8 mouse cellular contexts compared by ENCODE assay signal in genomic region chr1:106389673-106390072, GRCm38 (mm10).
DNase-seq lines count a peak whose midpoint lies in the region; ATAC-seq and TF ChIP-seq lines count a peak whose summit lies in the region.

No protein-coding gene starts in this region.

- no peak for TF ChIP-seq EP300 in MEL (IDR thresholded peaks at IDR 0.05; ENCODE audit: low read depth in 1 of 2, low read length in 2 of 2)

- peak; percentile 77 for TF ChIP-seq RAD21 in MEL (IDR thresholded peaks at IDR 0.05; ENCODE audit: low read depth, low read length)

- TF ChIP-seq POLR2A in MEL (IDR thresholded peaks at IDR 0.05; ENCODE audit: control insufficient read depth in 1 of 2, insufficient read depth in 1 of 2, low read depth in 1 of 2, low read length in 2 of 2, poor library complexity in 1 of 2), result no peak
- no peak for TF ChIP-seq POLR2A in small intestine, adult 2 months (IDR thresholded peaks at IDR 0.05; ENCODE audit: low read depth, low read length)

- H3K4me1 ChIP-seq in heart, embryonic 12.5 days (replicated peaks), result peaks cover 15% of the 10 kb centered on the region
- no peaks in the 10 kb centered on the region for H3K4me1 ChIP-seq in MEL (ENCODE audit: control insufficient read depth in 1 of 2, insufficient read depth in 2 of 2, low read length in 2 of 2)
- no peaks in the 10 kb centered on the region for H3K4me1 ChIP-seq in intestine, postnatal 0 days (replicated peaks; ENCODE audit: control insufficient read depth, insufficient read depth, low read length)
- H3K4me1 ChIP-seq in small intestine, adult 2 months (ENCODE audit: control insufficient read depth, insufficient read depth, insufficient read length, low read length), result no peaks in the 10 kb centered on the region

- no peak overlapping the region for H3K4me3 ChIP-seq in heart, embryonic 12.5 days
- H3K4me3 ChIP-seq in MEL (ENCODE audit: control insufficient read depth in 1 of 2, insufficient read depth in 1 of 2, low read depth in 2 of 2, low read length in 2 of 2), result no peak overlapping the region
- H3K4me3 ChIP-seq in intestine, postnatal 0 days (ENCODE audit: low read depth, low read length), result no peak overlapping the region
- H3K4me3 ChIP-seq in small intestine, adult 2 months (ENCODE audit: low read depth, low read length), result no peak overlapping the region

- no peaks in the 10 kb centered on the region for H3K79me2 ChIP-seq in MEL (ENCODE audit: control insufficient read depth, insufficient read depth, low read length, poor library complexity)

- peak; percentile 86 to 94 (median 93) for TF ChIP-seq CTCF in MEL (IDR thresholded peaks at IDR 0.05 in 2 of 3, conservative IDR thresholded peaks at IDR 0.05 in 1 of 3; ENCODE audit: control insufficient read depth in 1 of 3, insufficient read depth in 1 of 3, low read depth in 2 of 3, low read length in 3 of 3, poor library complexity in 1 of 3, severe bottlenecking in 1 of 3)
- TF ChIP-seq CTCF in intestine, postnatal 0 days (IDR thresholded peaks at IDR 0.05; ENCODE audit: low read depth), result peak; percentile 87
- TF ChIP-seq CTCF in small intestine, adult 2 months (IDR thresholded peaks at IDR 0.05; ENCODE audit: extremely low read depth, insufficient read length, insufficient replicate concordance, low read depth, low read length), result peak; percentile 70; the same call in 1 of the 2 replicates

- WGBS in heart, embryonic 12.5 days, result 24% methylated on average over 5 of the region's 5 CpGs
- 17% methylated on average over 5 of the region's 5 CpGs for whole genome bisulfite sequencing in intestine, postnatal 0 days
- 26% methylated on average over 5 of the region's 5 CpGs for WGBS in small intestine, adult 2 months

- H3K27ac ChIP-seq in heart, embryonic 12.5 days (ENCODE audit: poor library complexity, severe bottlenecking), result no peak overlapping the region
- no peak overlapping the region for H3K27ac ChIP-seq in MEL (ENCODE audit: control insufficient read depth, low read depth, low read length)
- no peak overlapping the region for H3K27ac ChIP-seq in intestine, postnatal 0 days (ENCODE audit: low read depth, low read length)
- H3K27ac ChIP-seq in small intestine, adult 2 months (ENCODE audit: insufficient read depth, low read depth, low read length), result no peak overlapping the region

- peaks cover 41% of the 10 kb centered on the region for H3K36me3 ChIP-seq in heart, embryonic 12.5 days
- no peaks in the 10 kb centered on the region for H3K36me3 ChIP-seq in MEL (ENCODE audit: control insufficient read depth in 1 of 2, insufficient read depth in 2 of 2, low read length in 2 of 2)
- peaks cover 34% of the 10 kb centered on the region for H3K36me3 ChIP-seq in intestine, postnatal 0 days (ENCODE audit: control insufficient read depth, insufficient read depth)
- H3K36me3 ChIP-seq in small intestine, adult 2 months (ENCODE audit: control insufficient read depth, insufficient read depth, low read length), result peaks cover 16% of the 10 kb centered on the region

- peak; percentile 81 for DNase-seq in heart, adult 11 months
- DNase-seq in MEL (ENCODE audit: low read depth, low spot score), result peak; percentile 80
- DNase-seq in cerebellum, adult 8-10 months, result peak; percentile 33
- DNase-seq in lung, postnatal 36 days, result peak; percentile 74

- no peak overlapping the region for H3K9ac ChIP-seq in heart, embryonic 12.5 days
- H3K9ac ChIP-seq in MEL (ENCODE audit: control insufficient read depth, low read depth, low read length, poor library complexity, severe bottlenecking), result no peak overlapping the region
- no peak overlapping the region for H3K9ac ChIP-seq in intestine, postnatal 0 days (ENCODE audit: low read depth, low read length)

- no peaks in the 10 kb centered on the region for H3K9me3 ChIP-seq in heart, embryonic 12.5 days (replicated peaks)
- no peaks in the 10 kb centered on the region for H3K9me3 ChIP-seq in MEL (replicated peaks; ENCODE audit: insufficient read depth, low read length)
- no peaks in the 10 kb centered on the region for H3K9me3 ChIP-seq in intestine, postnatal 0 days (ENCODE audit: control insufficient read depth)

- no peaks in the 10 kb centered on the region for H3K27me3 ChIP-seq in heart, embryonic 12.5 days (replicated peaks)
- H3K27me3 ChIP-seq in MEL (ENCODE audit: control insufficient read depth in 1 of 2, insufficient read depth in 2 of 2, low read length in 2 of 2), result no peaks in the 10 kb centered on the region
- H3K27me3 ChIP-seq in intestine, postnatal 0 days (replicated peaks; ENCODE audit: control insufficient read depth, insufficient read depth, low read length), result no peaks in the 10 kb centered on the region
- H3K27me3 ChIP-seq in small intestine, adult 2 months (ENCODE audit: control insufficient read depth, insufficient read depth, low read length), result no peaks in the 10 kb centered on the region

- ATAC-seq in heart, embryonic 12.5 days (ENCODE audit: insufficient number of reproducible peaks, low FRiP score), result no peak
- peak; percentile 87 for ATAC-seq in frontal cortex, adult (ENCODE audit: low TSS enrichment)
- ATAC-seq in intestine, postnatal 0 days, result no peak; the same call in 1 of the 2 replicates

- H3K4me2 ChIP-seq in heart, embryonic 12.5 days, result no peak overlapping the region
- no peak overlapping the region for H3K4me2 ChIP-seq in intestine, postnatal 0 days (replicated peaks; ENCODE audit: low read depth)

TF ChIP-seq in MEL, 35 proteins besides CTCF, POLR2A, EP300 and RAD21:
- TF ChIP-seq MAZ (IDR thresholded peaks at IDR 0.05; ENCODE audit: low read depth, low read length) (no peak), ZNF384 (IDR thresholded peaks at IDR 0.05; ENCODE audit: low read depth, low read length) (no peak), UBTF (IDR thresholded peaks at IDR 0.05; ENCODE audit: borderline replicate concordance, insufficient read depth, low read depth, low read length) (no peak), MYC (IDR thresholded peaks at IDR 0.05; ENCODE audit: low read depth, low read length) (no peak), TCF12 (IDR thresholded peaks at IDR 0.05; ENCODE audit: low read depth, low read length) (no peak), ETS1 (IDR thresholded peaks at IDR 0.05; ENCODE audit: low read depth, low read length) (no peak), CHD1 (IDR thresholded peaks at IDR 0.05; ENCODE audit: low read depth, low read length) (no peak), TBP (IDR thresholded peaks at IDR 0.05; ENCODE audit: low read depth, low read length) (no peak), ZC3H11A (IDR thresholded peaks at IDR 0.05; ENCODE audit: low read depth, low read length) (peak; percentile 76), JUND (IDR thresholded peaks at IDR 0.05; ENCODE audit: low read depth, low read length) (no peak), E2F4 (IDR thresholded peaks at IDR 0.05; ENCODE audit: borderline replicate concordance, low read depth, low read length) (no peak), SMC3 (IDR thresholded peaks at IDR 0.05; ENCODE audit: low read depth, low read length) (peak; percentile 97), ELF1 (IDR thresholded peaks at IDR 0.05; ENCODE audit: low read depth, low read length) (no peak), POLR2AphosphoS2 (IDR thresholded peaks at IDR 0.05; ENCODE audit: low read length) (no peak), NELFE (IDR thresholded peaks at IDR 0.05; ENCODE audit: low read depth, low read length) (no peak), ZKSCAN1 (IDR thresholded peaks at IDR 0.05; ENCODE audit: low read depth, low read length) (no peak), NRF1 (IDR thresholded peaks at IDR 0.05; ENCODE audit: insufficient read depth, low read depth, low read length, poor library complexity, severe bottlenecking) (no peak), GATA1 (IDR thresholded peaks at IDR 0.05; ENCODE audit: low read depth, low read length) (no peak), SIN3A (IDR thresholded peaks at IDR 0.05; ENCODE audit: low read length) (0 out of 2 replicates have a peak, but pooled peaks have one; percentile 17), MYB (IDR thresholded peaks at IDR 0.05; ENCODE audit: low read depth, low read length) (no peak)
